Mouse (Mus musculus) kidney, adult 2 months (tissue): Measurements from ENCODE around the gene Actn2. TPM values are rescaled to one million over a fixed set of nuclear protein-coding genes. Genes with fewer than 3 reads are reported as not detected.

Experiments
- DNase-seq: peaks from one replicate; pipeline ENCODE4 v3.0.0; 2021
- H3K27ac ChIP-seq: fragments of 200-500 bp; 2 replicates; pipeline ENCODE4 v1.5.1; 2012; ENCODE audit warnings: low read depth, low read length, control low read depth, inconsistent platforms; ENCODE audit not compliant: insufficient read depth
- H3K27me3 ChIP-seq: fragments of 200-500 bp; replicated peaks from 2 replicates; pipeline ENCODE4 v1.6.1; 2012; ENCODE audit warnings: mild to moderate bottlenecking, moderate library complexity, low read length, inconsistent platforms; ENCODE audit not compliant: control insufficient read depth, insufficient read depth
- H3K36me3 ChIP-seq: fragments of 200-500 bp; 2 replicates; pipeline ENCODE4 v1.6.1; 2012; ENCODE audit warnings: mild to moderate bottlenecking, moderate library complexity, low read length, inconsistent platforms; ENCODE audit not compliant: control insufficient read depth, insufficient read depth
- H3K4me1 ChIP-seq: fragments of 200-500 bp; 2 replicates; pipeline ENCODE4 v1.6.1; 2011; ENCODE audit warnings: low read length; ENCODE audit not compliant: control insufficient read depth, insufficient read depth
- H3K4me3 ChIP-seq: fragments of 200-500 bp; 2 replicates; pipeline ENCODE4 v1.5.1; 2011; ENCODE audit warnings: mild to moderate bottlenecking, low read depth, low read length, control low read depth; ENCODE audit not compliant: insufficient read depth
- CTCF ChIP-seq: fragments of 200-500 bp; conservative IDR thresholded peaks from 2 replicates; pipeline ENCODE4 v1.5.1; 2011; ENCODE audit warnings: low read depth, mild to moderate bottlenecking, control low read depth, low read length, moderate library complexity, mixed read lengths; ENCODE audit not compliant: insufficient read depth, insufficient read length
- POLR2A ChIP-seq: fragments of 200-500 bp; IDR thresholded peaks from one replicate; pipeline ENCODE4 v1.6.1; 2011; ENCODE audit warnings: low read depth, low read length, control low read depth
- WGBS: fragments of 180-500 bp; shearing (Covaris S2); methylation state at CpG from one replicate; pipeline ENCODE4 v1.1.7; 2018; 5-methylcytosine and 5-hydroxymethylcytosine counted together
- polyA plus RNA-seq: library from polyadenylated mRNA; depleted of rRNA; stranded (reverse); fragments of >200 nt; gene quantifications from 2 replicates; pipeline ENCODE4 v1.2.3, GENCODE M21; 2012; rRNA removed

The Actn2 gene
- polyA plus RNA-seq, 1 experiment, result 25.0 TPM

DNA sequence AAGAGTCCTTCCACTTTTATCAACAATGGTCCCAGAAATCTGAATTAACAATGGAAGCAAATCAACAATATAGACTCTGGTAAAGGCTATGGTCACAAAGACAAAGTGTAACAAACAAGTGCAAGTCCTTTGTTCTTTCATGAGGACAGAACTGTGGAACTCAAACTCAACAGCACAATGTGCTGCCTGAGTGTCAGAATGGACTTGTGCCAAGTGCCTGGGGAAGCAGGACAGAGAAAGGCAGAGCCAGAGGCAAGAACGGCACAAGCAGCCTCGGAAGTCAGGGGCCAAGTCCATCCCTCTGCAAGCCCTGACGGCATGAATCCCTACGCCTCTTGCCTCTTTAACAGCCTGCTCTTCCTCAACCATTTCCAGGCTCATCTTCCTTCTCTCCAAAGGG is 96.6 kb downstream of the Actn2 start:
- no peak for DNase-seq
- TF ChIP-seq POLR2A (no peak), CTCF (no peak)
- Histone ChIP-seq H3K27ac (no peak overlapping the region), H3K4me1 (no peaks in the 10 kb centered on the region), H3K27me3 (no peaks in the 10 kb centered on the region), H3K36me3 (no peaks in the 10 kb centered on the region; the same call in 1 of the 2 replicates), H3K4me3 (no peak overlapping the region)
- WGBS, result 65% methylated on average over 4 of the region's 4 CpGs

DNA sequence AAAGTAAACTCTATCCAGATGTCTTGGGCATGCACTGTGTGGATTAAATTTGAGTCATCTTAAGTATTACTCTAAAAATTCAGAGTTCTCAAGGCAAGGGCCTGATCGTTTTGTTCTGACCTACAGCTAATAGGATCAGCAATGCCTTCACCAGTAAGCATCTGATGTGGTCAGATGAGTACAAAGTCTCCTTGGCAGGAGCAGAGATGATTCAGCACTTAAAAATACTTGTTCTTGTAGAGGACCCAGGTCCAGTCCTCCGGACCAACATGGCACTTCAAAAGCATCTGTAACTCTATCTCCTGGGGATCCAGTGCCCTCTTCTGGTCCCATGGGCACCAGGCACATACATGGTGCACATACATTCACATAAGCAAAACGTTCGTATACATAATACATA is 108.4 kb downstream of the Actn2 start:
- TF ChIP-seq POLR2A (no peak), CTCF (no peak)
- Histone ChIP-seq H3K27me3 (no peaks in the 10 kb centered on the region), H3K4me3 (no peak overlapping the region), H3K36me3 (peaks cover 4% of the 10 kb centered on the region; the same call in 1 of the 2 replicates), H3K27ac (no peak overlapping the region), H3K4me1 (peaks cover 6% of the 10 kb centered on the region; the same call in 1 of the 2 replicates)
- WGBS, result 80% methylated on average over 4 of the region's 4 CpGs
- DNase-seq, result peak; percentile 85

DNA sequence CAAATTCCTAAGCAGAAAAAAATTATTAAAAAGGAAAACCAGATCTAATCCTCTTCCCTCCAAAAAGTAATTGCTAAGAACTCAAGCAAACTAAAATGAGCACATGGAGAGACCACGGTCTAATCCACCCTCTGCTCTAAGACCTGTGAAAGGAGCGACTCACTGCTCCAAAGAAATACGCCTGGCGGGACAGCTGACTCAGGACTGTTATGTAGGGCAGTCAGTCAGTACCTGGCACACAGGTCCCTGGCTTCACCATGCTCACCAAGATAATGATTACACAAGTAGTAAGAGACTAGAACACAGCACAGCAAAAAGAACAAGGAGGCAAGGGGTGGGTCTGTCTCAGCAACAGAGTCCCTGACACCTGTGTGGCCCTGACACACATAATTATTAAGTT is 112.3 kb downstream of the Actn2 start:
- peak; percentile 85 for DNase-seq
- 55% methylated on average over 4 of the region's 4 CpGs for WGBS
- peaks cover 6% of the 10 kb centered on the region; the same call in 1 of the 2 replicates for H3K4me1 ChIP-seq

DNA sequence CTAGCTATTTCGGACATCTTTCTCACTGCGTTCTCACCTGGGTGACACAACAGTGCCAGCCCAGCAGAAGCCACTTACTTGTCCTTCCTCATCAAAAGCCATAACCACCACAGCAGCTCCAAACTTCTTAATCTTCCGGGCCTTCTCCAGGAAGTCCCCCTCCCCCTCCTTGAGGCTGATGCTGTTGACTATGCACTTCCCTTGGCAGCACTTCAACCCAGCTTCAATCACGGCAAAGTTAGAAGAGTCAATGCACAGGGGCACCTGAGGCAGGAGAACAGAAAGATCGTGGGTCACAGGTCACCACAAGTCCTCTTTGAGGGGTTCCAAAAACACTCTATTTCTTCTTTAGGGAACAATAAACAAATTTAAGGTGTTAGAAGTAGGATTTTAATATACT is 113.0 kb downstream of the Actn2 start:
- WGBS, result 60% methylated on average over 5 of the region's 5 CpGs
- H3K27me3 ChIP-seq, result no peaks in the 10 kb centered on the region
- peaks cover 6% of the 10 kb centered on the region; the same call in 1 of the 2 replicates for H3K4me1 ChIP-seq
- peaks cover 3% of the 10 kb centered on the region for H3K36me3 ChIP-seq
- H3K27ac ChIP-seq, result peak overlapping the region; percentile 57; the same call in 1 of the 2 replicates
- DNase-seq, result peak; percentile 58
- TF ChIP-seq POLR2A (no peak), CTCF (no peak)
- H3K4me3 ChIP-seq, result no peak overlapping the region

More for the DNA sequence above, 112.3 kb downstream of the Actn2 start:
- Histone ChIP-seq H3K4me3 (no peak overlapping the region), H3K27me3 (no peaks in the 10 kb centered on the region), H3K27ac (peak overlapping the region; percentile 66; the same call in 1 of the 2 replicates), H3K36me3 (peaks cover 4% of the 10 kb centered on the region; the same call in 1 of the 2 replicates)
- TF ChIP-seq CTCF (no peak), POLR2A (no peak)

Other genes starting within 250 kb of the Actn2 start
- gene Ryr2, start 233.8 kb downstream of the Actn2 start, polyA plus RNA-seq, result 0.13 and 0.16 TPM in 2 replicates
- gene Mtr, start 82.6 kb downstream of the Actn2 start, polyA plus RNA-seq, result 6.6 and 7.4 TPM in 2 replicates
- gene Heatr1, start 54.3 kb upstream of the Actn2 start, polyA plus RNA-seq, result 16.0 and 19.5 TPM in 2 replicates
- gene Lgals8, start 124.2 kb upstream of the Actn2 start, polyA plus RNA-seq, result 34.6 and 40.3 TPM in 2 replicates
- gene Edaradd, start 179.7 kb upstream of the Actn2 start, polyA plus RNA-seq, result 0.53 and 0.55 TPM in 2 replicates
- gene Ero1lb, start 225.1 kb upstream of the Actn2 start, polyA plus RNA-seq, result 3.0 and 3.2 TPM in 2 replicates